Mouse (Mus musculus) liver, embryonic 16.5 days (tissue): ENCODE data around the gene Fsip1. TPM values are rescaled to one million over a fixed set of nuclear protein-coding genes. Genes with fewer than 3 reads are reported as not detected.

Experiments
- ATAC-seq: fragments of 200-750 bp; cut with Nextera tagmentation; 2 replicates; pipeline ENCODE4 v1.8.0; 2017; ENCODE audit warnings: low read depth, mild to moderate bottlenecking, moderate number of reproducible peaks, moderate library complexity
- H3K27ac ChIP-seq: fragments of 300-500 bp; sonication (generic); 2 replicates; pipeline ENCODE4 v1.5.1; 2014; ENCODE audit warnings: mild to moderate bottlenecking, low read length
- H3K27me3 ChIP-seq: fragments of 300-500 bp; sonication (generic); 2 replicates; pipeline ENCODE4 v1.6.1; 2014; ENCODE audit warnings: low read depth, low read length, mixed read lengths; ENCODE audit not compliant: control insufficient read depth, insufficient read depth
- H3K36me3 ChIP-seq: fragments of 300-500 bp; sonication (generic); 2 replicates; pipeline ENCODE4 v1.6.1; 2014; ENCODE audit warnings: mild to moderate bottlenecking; ENCODE audit not compliant: control insufficient read depth, insufficient read depth
- H3K4me1 ChIP-seq: fragments of 300-500 bp; sonication (generic); 2 replicates; pipeline ENCODE4 v1.6.1; 2014; ENCODE audit warnings: low read depth, low read length, mixed read lengths; ENCODE audit not compliant: control insufficient read depth
- H3K4me2 ChIP-seq: fragments of 300-500 bp; sonication (generic); 2 replicates; pipeline ENCODE4 v1.6.1; 2014; ENCODE audit warnings: low read depth, low read length, mixed read lengths
- H3K4me3 ChIP-seq: fragments of 300-500 bp; sonication (generic); 2 replicates; pipeline ENCODE4 v1.5.1; 2014; ENCODE audit warnings: low read depth, mild to moderate bottlenecking, low read length
- H3K9ac ChIP-seq: fragments of 300-500 bp; sonication (generic); 2 replicates; pipeline ENCODE4 v1.6.1; 2014; ENCODE audit warnings: low read depth, low read length
- H3K9me3 ChIP-seq: fragments of 300-500 bp; sonication (generic); replicated peaks from 2 replicates; pipeline ENCODE4 v1.6.1; 2016; ENCODE audit warnings: low read length; ENCODE audit not compliant: control insufficient read depth
- WGBS: fragments of 180-500 bp; shearing (Covaris S2); extraction: QIAGEN DNeasy Blood & Tissue Kit; methylation state at CpG from one replicate; pipeline ENCODE4 v1.1.7; 2014; ENCODE audit not compliant: insufficient replicate concordance; 5-methylcytosine and 5-hydroxymethylcytosine counted together
- polyA plus RNA-seq: library from polyadenylated mRNA; unstranded; fragments of >200 nt; fragmentation: Nextera tagmentation; extraction: Ambion mirVana; gene quantifications from 2 replicates; pipeline ENCODE4 v1.2.1, GENCODE M21; 2015

Fsip1 gene
- polyA plus RNA-seq, 1 experiment from 2014 or later: 0.08 TPM

DNA sequence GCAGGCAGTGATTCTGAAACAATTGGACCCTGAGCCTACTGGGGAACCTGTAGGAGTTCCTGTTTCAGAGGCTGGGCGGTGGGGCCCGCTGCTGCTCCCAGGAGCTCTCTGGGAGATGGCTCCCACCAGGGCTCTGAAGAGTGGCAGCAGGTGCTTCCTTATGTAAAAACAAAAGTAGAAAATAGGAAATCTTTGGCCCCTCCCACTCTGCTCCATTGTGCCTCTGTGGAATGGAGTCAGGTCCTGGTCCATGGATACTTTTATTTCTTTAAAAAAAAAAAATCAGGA, 7.1 kb upstream of the Fsip1 start:
- Histone ChIP-seq H3K27me3 (no peaks in the 10 kb centered on the region), H3K36me3 (no peaks in the 10 kb centered on the region), H3K4me1 (no peaks in the 10 kb centered on the region), H3K27ac (no peak overlapping the region), H3K9me3 (no peaks in the 10 kb centered on the region), H3K9ac (no peak overlapping the region), H3K4me2 (no peak overlapping the region), H3K4me3 (no peak overlapping the region)
- no peak for ATAC-seq
- WGBS: 20% methylated on average over 2 of the region's 2 CpGs

DNA sequence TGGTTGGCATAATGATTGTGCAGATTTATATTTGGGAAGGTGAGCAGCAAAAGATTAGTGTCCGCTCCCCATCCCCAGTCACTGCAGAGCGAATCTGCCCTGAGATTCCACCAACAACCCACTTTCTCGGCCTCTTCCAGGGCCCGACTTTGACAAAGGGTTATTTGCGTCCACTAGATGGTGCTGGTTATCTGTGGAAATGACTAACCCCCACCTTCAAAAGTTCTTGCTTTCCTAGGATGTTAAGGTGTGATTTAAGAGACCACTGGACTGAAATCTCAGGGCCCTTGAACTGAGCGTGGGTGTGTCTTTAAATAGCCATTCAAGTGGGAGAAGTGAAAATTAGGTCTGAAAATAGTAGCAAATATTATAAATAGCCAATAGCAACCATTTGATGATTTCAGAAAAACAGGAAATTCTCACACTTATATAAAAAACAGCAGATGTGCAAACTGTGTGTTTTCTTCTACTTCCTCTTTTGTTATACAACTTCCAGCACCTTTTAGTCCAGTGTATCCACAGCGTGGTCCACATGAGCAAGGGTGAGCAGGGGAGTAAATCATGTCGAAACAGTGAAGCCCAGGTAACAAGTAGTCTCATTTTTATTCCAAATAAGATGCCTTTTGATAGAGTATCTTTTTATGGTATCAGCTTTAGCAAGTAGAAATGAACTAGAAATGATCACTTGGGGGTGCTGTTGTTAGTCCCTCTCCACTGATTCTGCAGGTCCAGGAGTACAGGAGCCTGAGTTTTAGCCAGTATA, 6.6 kb upstream of the Fsip1 start:
- Histone ChIP-seq H3K4me2 (no peak overlapping the region), H3K9me3 (no peaks in the 10 kb centered on the region), H3K9ac (no peak overlapping the region), H3K27ac (no peak overlapping the region), H3K4me3 (no peak overlapping the region), H3K4me1 (no peaks in the 10 kb centered on the region), H3K27me3 (no peaks in the 10 kb centered on the region), H3K36me3 (no peaks in the 10 kb centered on the region)
- ATAC-seq: no peak
- 15% methylated on average over 8 of the region's 8 CpGs for WGBS

DNA sequence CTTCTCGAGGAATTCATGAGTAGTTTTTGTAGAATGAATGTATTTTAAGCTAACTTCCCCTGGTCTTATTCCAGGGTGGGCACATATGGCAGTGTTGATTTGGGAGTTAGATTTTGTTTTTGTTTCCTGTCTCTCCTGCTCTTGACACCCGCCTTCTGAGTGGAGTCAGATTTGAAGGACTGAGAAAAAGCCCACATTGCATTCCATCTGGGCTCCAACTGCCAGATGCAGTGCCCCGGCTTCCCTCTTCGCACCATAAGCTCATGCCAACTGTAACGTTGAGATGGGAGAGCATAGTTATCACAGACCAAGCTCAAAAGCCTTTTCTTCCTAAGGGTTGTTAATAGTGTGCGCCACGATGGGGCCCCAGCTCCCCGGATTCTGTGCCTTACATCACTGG, 5.9 kb upstream of the Fsip1 start:
- Histone ChIP-seq H3K36me3 (no peaks in the 10 kb centered on the region), H3K27me3 (no peaks in the 10 kb centered on the region), H3K27ac (no peak overlapping the region), H3K4me3 (no peak overlapping the region), H3K4me1 (no peaks in the 10 kb centered on the region), H3K4me2 (no peak overlapping the region), H3K9ac (no peak overlapping the region), H3K9me3 (no peaks in the 10 kb centered on the region)
- no peak for ATAC-seq
- 42% methylated on average over 8 of the region's 8 CpGs for WGBS

DNA sequence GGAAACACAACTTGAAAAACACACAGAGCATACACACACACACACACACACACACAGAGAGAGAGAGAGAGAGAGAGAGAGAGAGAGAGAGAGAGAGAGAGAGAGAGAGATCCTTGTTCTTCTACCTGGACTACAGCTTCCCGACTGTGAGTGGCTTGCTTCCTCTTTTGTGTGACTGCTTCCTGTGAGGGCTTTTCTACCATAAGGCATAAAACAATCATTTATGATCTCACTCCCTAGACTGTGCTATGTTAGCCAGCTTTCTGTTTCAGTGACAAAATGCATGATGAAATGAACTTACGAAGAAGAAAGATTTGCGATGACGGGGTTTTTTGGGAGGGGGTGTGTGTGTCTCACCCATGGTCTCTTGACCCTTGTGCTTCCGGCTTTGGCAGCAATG, 3.0 kb upstream of the Fsip1 start:
- no peaks in the 10 kb centered on the region for H3K36me3 ChIP-seq
- WGBS: 61% methylated on average over 5 of the region's 5 CpGs
- no peak overlapping the region for H3K4me2 ChIP-seq
- H3K4me1 ChIP-seq: no peaks in the 10 kb centered on the region
- no peaks in the 10 kb centered on the region for H3K27me3 ChIP-seq
- ATAC-seq: no peak
- H3K9me3 ChIP-seq: no peaks in the 10 kb centered on the region
- no peak overlapping the region for H3K9ac ChIP-seq
- no peak overlapping the region for H3K27ac ChIP-seq
- no peak overlapping the region for H3K4me3 ChIP-seq

DNA sequence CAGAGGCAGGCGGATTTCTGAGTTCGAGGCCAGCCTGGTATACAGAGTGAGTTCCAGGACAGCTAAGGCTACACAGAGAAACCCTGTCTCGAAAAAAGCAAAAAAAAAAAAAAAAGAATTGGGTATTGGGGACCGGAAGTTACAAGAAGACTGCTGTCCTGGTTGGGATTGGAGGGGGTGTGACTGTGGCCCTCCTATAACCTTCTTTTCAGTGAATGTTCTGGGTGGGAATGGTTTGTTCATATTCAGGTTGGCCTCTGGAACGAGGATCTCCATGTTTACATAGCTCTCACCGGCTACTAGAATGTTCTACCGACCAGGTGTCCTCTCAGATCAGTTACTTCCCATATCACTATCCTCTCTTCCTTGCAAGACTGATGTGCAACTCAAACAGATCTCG, 328 bp upstream of the Fsip1 start:
- no peaks in the 10 kb centered on the region for H3K36me3 ChIP-seq
- WGBS: 45% methylated on average over 8 of the region's 8 CpGs
- ATAC-seq: no peak
- peak overlapping the region; percentile 57 for H3K4me2 ChIP-seq
- H3K4me3 ChIP-seq: no peak overlapping the region
- H3K4me1 ChIP-seq: no peaks in the 10 kb centered on the region
- H3K9ac ChIP-seq: no peak overlapping the region
- no peak overlapping the region for H3K27ac ChIP-seq
- H3K9me3 ChIP-seq: no peaks in the 10 kb centered on the region
- H3K27me3 ChIP-seq: no peaks in the 10 kb centered on the region

DNA sequence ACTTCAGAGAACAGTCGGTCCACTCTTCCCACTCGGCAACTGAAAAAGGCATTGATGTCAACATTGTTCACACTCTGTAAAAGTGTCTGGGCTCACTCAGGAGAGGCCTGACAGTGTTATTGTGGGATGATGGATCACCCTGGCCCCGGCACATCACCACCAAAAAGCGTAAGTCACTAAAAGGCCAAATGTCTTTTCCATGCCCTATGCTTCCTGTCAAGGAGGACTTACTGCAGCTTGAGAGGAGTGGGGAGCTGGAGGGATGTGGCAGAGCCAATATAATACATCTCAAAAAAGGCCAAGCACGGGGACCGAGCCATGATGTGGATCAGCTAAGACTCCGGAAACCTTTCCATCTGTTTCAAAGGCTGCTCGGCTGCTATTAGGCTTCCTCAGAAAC, 2.2 kb downstream of the Fsip1 start:
- no peaks in the 10 kb centered on the region for H3K9me3 ChIP-seq
- no peaks in the 10 kb centered on the region for H3K27me3 ChIP-seq
- ATAC-seq: no peak
- no peak overlapping the region for H3K4me3 ChIP-seq
- H3K36me3 ChIP-seq: no peaks in the 10 kb centered on the region
- 67% methylated on average over 8 of the region's 8 CpGs for WGBS
- H3K4me1 ChIP-seq: no peaks in the 10 kb centered on the region
- H3K27ac ChIP-seq: no peak overlapping the region
- H3K9ac ChIP-seq: no peak overlapping the region
- H3K4me2 ChIP-seq: no peak overlapping the region

DNA sequence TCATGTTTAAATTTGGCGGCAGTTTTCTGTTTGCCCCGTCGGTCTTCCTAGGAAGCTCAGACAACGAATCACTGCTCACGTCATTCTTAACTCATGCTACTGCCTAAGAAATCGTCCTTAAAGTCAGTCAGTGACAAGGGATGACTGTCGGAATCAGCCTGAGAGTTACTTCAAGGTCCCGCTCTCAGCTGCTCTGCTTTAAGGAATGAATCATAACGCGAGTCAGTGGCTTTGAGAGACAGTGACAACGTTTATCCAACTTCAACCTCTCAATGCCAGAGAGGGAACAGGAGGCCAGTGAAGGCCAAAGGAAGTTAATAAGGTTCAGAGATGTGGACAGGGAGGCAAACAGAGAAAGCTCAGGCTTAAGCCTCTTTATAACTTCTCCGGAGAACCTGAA, 7.8 kb downstream of the Fsip1 start:
- Histone ChIP-seq H3K9ac (no peak overlapping the region), H3K4me1 (no peaks in the 10 kb centered on the region), H3K4me3 (no peak overlapping the region), H3K27me3 (no peaks in the 10 kb centered on the region), H3K9me3 (no peaks in the 10 kb centered on the region), H3K36me3 (no peaks in the 10 kb centered on the region), H3K4me2 (no peak overlapping the region), H3K27ac (no peak overlapping the region)
- 63% methylated on average over 12 of the region's 12 CpGs for WGBS
- ATAC-seq: no peak

DNA sequence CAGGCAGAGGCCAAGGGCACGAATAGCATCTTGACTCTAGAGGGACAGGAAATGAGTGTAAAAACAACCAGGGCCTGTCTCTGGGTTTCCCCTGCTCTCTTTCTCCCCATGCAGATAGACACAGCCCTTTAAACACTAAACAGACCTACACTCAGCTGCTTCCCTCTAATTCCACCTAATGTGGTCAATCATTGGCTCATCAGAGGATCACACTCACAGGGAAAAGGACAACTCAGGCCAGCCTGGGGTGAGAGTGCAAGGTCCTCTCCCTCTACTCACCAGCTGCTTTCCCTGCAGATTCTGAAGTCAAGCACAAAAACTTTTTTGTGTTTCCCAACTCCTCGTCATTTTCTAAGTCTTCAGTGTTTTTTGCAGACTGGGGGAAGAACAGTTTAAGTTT, 8.8 kb downstream of the Fsip1 start:
- Histone ChIP-seq H3K4me2 (no peak overlapping the region), H3K9ac (no peak overlapping the region), H3K27me3 (no peaks in the 10 kb centered on the region), H3K4me3 (no peak overlapping the region), H3K36me3 (no peaks in the 10 kb centered on the region), H3K4me1 (no peaks in the 10 kb centered on the region), H3K27ac (no peak overlapping the region), H3K9me3 (no peaks in the 10 kb centered on the region)
- ATAC-seq: peak; percentile 37; the same call in 1 of the 2 replicates
- 22% methylated on average over 2 of the region's 2 CpGs for WGBS

DNA sequence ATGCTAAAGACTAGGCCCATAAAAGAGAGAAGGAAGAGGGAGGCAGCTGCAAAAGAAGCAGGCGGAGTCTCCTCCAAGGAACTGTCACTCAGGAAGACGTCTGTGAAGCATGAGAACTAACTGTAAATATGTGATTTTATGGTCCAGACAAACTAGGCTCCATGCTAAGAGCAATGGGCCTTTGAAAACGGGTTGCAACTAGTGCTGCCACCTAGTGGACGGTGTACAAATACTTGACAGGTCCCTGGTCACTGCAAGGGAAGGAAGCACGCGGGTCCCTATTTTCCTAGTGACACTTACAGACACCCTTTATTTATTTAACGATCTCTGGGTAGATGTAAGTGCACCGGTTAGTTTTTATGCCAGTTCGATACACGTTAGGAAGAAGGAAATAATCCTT, 10.9 kb downstream of the Fsip1 start:
- H3K4me2 ChIP-seq: no peak overlapping the region
- WGBS: 9% methylated on average over 10 of the region's 10 CpGs
- H3K27me3 ChIP-seq: no peaks in the 10 kb centered on the region
- H3K9me3 ChIP-seq: no peaks in the 10 kb centered on the region
- no peak overlapping the region for H3K9ac ChIP-seq
- no peak overlapping the region for H3K4me3 ChIP-seq
- H3K36me3 ChIP-seq: no peaks in the 10 kb centered on the region
- no peaks in the 10 kb centered on the region for H3K4me1 ChIP-seq
- no peak overlapping the region for H3K27ac ChIP-seq
- no peak for ATAC-seq
